Mouse (Mus musculus) left cerebral cortex, postnatal 14 days (tissue): Measurements from ENCODE around the gene Acot11. TPM values are rescaled to one million over a fixed set of nuclear protein-coding genes. Genes with fewer than 3 reads are reported as not detected.
"Not testable (repeated sequence)": the region's sequence is repeated elsewhere in the genome, so short reads cannot be mapped to it uniquely, and the experiment has no call there.

ENCODE experiments used
- DNase-seq, 2 experiments: peaks; one replicate each; pipeline ENCODE4 v3.0.0; 2021 to 2022; ENCODE audit warnings: low spot score in 2 of 2, mixed read lengths in 1 of 2
- intact Hi-C: fragments of 180-260 bp; cut with DNase I; formaldehyde crosslinking; loops from one replicate; pipeline ENCODE4 v1.15.1; 2025
- total RNA-seq, 2 experiments: library from RNA; stranded (reverse); gene quantifications; 2 replicates each; pipeline ENCODE4 v1.2.3; 2021

Acot11 gene
- total RNA-seq, 2 experiments from 2014 or later = 30.5 to 34.1 TPM

- intact Hi-C loops = no loop called here
- DNase-seq = no peak
Observed at GRCm38 (mm10) chr4:106817017-106817416, 12.2 kb upstream of the Acot11 start.

GRCm38 (mm10) chr4:106815396-106816324, 10.9 kb upstream of the Acot11 start:
- DNase-seq = peak; percentile 43 to 48
- intact Hi-C loops = no loop called here

DNA sequence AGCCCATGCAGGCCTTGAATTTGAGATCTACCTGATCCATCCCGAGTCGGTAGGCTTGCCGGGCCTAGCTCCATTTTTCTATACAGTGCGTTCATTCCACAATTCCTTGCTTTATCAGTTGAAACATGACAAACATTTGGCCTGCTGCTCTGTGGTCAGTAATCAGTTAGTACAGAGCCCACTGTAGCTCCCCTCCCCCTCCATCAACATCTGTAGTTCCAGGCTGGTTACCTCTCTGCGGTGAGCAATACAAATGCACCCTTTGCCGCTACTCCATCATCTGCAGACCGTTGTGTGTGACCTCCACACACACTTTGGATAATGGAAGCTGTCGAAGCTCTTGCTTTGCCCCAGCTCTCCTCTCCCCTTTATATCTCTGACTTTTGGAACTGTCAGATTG, 6.4 kb upstream of the Acot11 start:
- intact Hi-C loops = no loop called here
- no peak for DNase-seq

- no peak for DNase-seq
- intact Hi-C loops = no loop called here
Observed at GRCm38 (mm10) chr4:106810039-106810438, 5.2 kb upstream of the Acot11 start.

DNA sequence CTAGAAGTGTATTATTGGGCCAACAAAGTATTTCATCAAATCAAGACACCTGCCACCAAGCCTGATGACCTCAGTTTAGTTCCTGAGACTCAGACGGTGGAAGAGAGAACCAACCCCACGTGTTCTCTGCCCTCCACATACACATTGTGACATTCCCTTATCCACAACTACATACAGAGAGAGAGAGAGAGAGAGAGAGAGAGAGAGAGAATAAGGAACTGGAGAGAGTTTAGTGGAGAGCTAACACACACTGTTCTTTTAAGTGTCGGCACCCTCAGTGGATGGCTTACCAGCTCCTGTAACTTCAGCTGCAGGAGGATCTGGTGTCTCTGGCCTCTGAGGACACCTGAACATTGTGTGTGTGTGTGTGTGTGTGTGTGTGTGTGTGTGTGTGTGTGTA, 2.5 kb upstream of the Acot11 start:
- DNase-seq = no peak
- intact Hi-C loops = no loop called here

- intact Hi-C loops = no loop called here
- DNase-seq = no peak
Observed at GRCm38 (mm10) chr4:106805890-106806289, 1.1 kb upstream of the Acot11 start.

DNA sequence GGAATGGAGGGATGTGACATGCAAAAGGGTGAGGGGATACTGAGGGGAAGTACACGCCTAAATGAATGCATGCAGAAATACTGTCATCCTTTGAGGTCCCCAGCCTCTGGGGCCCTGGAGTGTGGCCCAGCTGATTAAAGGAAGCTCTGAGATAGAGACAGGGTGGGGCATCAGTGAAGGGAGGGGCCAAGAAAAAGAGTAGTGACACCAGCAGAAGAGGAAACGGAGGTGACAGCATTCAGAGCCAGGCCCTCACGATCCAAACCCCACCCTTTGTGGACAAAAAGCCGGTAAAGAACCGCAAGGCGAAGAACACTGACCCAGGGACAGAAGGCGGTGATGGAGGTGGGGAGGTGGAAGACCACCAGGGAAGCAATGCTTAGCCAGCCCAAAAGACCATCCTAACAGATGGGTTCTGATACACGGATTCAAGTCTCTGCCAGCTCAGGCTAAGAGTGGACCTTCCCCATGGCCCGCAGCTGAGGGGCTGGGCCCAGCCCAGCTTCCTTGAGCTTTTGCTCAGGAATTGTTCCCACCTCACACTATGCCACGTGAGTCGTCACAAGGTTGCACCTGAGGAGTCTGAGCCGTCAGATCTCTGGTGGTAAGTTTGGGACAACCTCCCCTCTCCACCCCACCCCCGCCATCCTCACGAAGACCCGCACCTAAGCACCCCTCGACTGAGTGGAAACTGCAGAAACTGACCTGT, 443 bp downstream of the Acot11 start:
- DNase-seq = no peak
- intact Hi-C loops = no loop called here

DNA sequence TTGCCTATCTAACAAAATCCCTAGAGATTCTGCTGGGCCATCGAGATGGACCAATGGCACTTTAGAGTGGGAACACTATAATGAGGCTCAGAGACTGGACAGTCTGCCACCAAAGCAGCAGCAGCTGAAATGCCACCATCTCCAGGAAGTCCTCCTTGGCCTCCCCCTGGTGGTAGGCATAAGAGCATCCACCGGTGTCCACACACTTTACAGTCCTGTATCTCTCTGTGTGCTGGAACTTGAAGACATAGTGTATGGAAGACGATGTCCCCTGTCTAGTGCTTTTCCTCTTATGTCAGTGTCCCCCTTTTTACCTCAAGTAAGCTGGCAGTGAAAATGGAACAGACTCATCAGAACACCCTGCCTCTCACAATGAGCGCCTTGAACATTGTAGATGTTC, 1.0 kb downstream of the Acot11 start:
- no peak for DNase-seq
- intact Hi-C loops = no loop called here

DNA sequence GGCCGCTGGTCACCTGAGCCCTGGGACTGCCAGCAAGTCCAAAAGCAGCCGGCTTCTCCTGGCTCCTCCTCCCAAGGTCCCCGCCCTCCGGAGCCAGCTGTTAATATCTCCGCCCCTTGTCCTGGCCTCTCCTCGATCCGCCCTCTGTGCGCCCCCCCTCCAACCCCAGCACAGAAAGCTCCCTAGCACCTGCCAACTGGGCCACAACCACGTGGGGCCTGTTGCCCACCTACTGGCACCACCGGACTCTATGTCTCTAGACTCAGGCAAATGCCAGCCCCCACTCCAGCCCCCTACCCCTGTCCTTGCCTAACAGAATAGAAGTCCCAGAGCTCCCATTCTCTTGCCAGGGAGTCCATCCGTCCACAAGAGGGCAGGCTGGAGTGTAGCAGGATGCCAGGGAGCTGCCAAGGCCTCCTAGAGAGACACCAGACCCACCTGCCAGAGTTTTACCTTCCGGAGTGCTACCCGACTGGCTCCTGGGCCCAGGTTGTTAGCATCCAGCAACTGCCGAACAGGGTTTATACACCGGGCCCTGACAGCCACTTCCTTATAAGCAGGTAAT, 4.9 kb downstream of the Acot11 start:
- peak; percentile 77 to 83 for DNase-seq
- intact Hi-C loops = no loop called here

- intact Hi-C loops = no loop called here
- DNase-seq = peak; percentile 43 to 53
Observed at GRCm38 (mm10) chr4:106798908-106799546, 5.8 kb downstream of the Acot11 start.

DNA sequence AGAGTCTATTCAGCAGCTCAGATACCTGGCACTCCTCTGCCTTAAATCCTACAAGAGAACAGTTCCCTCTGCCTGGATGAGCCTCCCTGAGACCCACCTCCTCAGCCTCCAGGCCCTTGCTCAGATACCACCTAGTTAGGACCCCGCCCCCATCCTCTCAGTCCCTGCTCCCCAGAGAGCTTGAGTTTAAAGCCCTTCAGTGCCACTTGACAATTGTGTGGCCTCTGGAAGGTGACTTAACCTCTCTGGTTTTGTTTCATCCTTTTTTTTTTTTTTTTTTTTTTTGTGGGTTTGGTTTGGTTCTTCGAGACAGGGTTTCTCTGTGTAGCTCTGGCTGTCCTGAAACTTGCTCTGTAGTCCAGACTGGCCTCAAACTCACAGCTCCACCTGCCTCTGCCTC, 9.5 kb downstream of the Acot11 start:
- intact Hi-C loops = no loop called here

DNA sequence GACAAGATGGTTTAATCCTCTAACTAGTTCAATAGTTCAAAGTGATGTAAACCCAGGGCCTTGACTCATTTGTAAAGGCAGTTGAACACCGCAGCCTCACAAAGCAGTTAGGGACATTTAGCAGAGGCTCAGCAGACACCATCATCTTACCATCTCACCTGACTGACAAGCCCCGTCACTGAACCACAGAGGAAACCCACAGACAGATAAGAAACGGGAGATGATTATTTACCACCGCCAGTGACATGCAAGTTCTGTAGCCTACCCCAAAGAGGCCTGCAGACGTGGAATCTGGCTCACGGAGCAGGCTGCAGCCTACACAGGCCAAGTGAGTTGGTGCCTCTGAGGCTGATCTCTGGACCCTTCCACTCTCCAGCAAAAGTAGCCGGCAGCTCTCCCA, 10.6 kb downstream of the Acot11 start:
- DNase-seq = no peak
- intact Hi-C loops = no loop called here

More for the DNA sequence above, 9.5 kb downstream of the Acot11 start:
- no peak for DNase-seq

DNA sequence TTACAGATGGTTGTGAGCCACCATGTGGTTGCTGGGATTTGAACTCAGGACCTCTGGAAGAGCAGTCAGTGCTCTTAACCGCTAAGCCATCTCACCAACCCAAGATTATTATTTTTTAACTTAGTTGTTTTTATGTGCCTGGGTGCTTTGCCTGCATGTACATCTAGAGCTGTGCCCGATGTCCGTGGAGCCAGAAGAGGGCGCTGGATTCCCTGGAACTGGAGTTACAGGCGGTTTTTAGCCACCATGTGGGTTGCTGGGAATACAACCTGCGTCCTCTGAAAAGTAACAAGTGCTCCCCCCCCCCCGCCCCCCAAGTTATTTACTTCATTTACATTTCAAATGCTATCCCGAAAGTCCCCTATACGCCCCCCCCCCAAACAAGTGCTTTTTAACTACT, 11.0 kb downstream of the Acot11 start:
- DNase-seq, intact Hi-C loops: not testable (repeated sequence)

GRCm38 (mm10) chr4:106792276-106792675, 12.5 kb downstream of the Acot11 start:
- intact Hi-C loops = no loop called here
- no peak for DNase-seq

GRCm38 (mm10) chr4:106790938-106791337, 13.9 kb downstream of the Acot11 start:
- intact Hi-C loops = no loop called here
- DNase-seq = no peak

GRCm38 (mm10) chr4:106790218-106790617, 14.6 kb downstream of the Acot11 start:
- DNase-seq, intact Hi-C loops: not testable (repeated sequence)

GRCm38 (mm10) chr4:106789705-106790104, 15.1 kb downstream of the Acot11 start:
- intact Hi-C loops = no loop called here
- peak; percentile 46 to 66 for DNase-seq

DNA sequence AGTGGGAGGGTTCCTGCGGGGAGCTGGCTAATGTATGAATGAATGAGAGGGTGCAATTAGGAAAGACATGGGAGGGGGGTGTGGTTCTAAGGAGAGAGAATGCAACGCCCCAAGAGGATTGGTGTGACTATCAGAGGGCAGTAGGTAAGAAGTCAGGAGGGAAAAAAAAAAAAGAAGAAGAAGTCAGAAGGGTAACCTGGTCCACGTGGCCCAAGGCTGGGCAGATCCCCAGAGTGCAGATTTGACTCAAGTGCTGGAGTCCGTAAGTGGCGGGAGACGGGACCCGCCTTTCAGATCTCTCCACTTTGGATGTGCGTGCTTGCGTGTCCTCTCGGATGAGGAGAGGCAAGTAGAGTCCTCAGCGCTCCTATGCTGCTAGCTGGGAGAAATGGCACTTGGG, 16.2 kb downstream of the Acot11 start:
- intact Hi-C loops = no loop called here
- DNase-seq = no peak

- intact Hi-C loops = no loop called here
- peak; percentile 45 to 50 for DNase-seq
Observed at GRCm38 (mm10) chr4:106787830-106788229, 17.0 kb downstream of the Acot11 start.
